8 mouse cellular contexts compared by ENCODE assay signal in genomic region chr11:95714411-95714810, GRCm38 (mm10). TPM values are rescaled to one million over a fixed set of nuclear protein-coding genes. Genes with fewer than 3 reads are reported as not detected.
DNase-seq lines count a peak whose midpoint lies in the region; ATAC-seq and TF ChIP-seq lines count a peak whose summit lies in the region.

No protein-coding gene starts in this region.

- no peak for TF ChIP-seq POLR2A in cerebellum, adult 2 months (IDR thresholded peaks at IDR 0.05; ENCODE audit: borderline replicate concordance, insufficient read depth, low read length)

- H3K9me3 ChIP-seq in G1E (replicated peaks), result no peaks in the 10 kb centered on the region
- no peaks in the 10 kb centered on the region for H3K9me3 ChIP-seq in hindbrain, embryonic 11.5 days (ENCODE audit: control insufficient read depth, low read length)
- no peaks in the 10 kb centered on the region for H3K9me3 ChIP-seq in midbrain, embryonic 14.5 days (ENCODE audit: control insufficient read depth, low read length)

- peak overlapping the region; percentile 84 for H3K4me2 ChIP-seq in hindbrain, embryonic 11.5 days (replicated peaks; ENCODE audit: low read depth, low read length)
- H3K4me2 ChIP-seq in midbrain, embryonic 14.5 days (ENCODE audit: low read length), result peak overlapping the region; percentile 86

- H3K27ac ChIP-seq in cerebellum, adult 2 months (ENCODE audit: insufficient read depth, low read length), result 0 out of 2 replicates have a peak overlapping the region, but pooled peaks have one; percentile 6
- no peak overlapping the region for H3K27ac ChIP-seq in hindbrain, embryonic 11.5 days (ENCODE audit: low read depth, low read length)
- H3K27ac ChIP-seq in midbrain, embryonic 14.5 days (replicated peaks; ENCODE audit: low read depth, low read length), result peak overlapping the region; percentile 97

- ATAC-seq in G1E (ENCODE audit: extremely low read depth, insufficient number of reproducible peaks, low FRiP score, poor library complexity, severe bottlenecking), result no peak
- ATAC-seq in hindbrain, embryonic 11.5 days (ENCODE audit: low FRiP score), result no peak
- ATAC-seq in midbrain, embryonic 14.5 days (ENCODE audit: low FRiP score, low TSS enrichment), result no peak
- no peak for ATAC-seq in erythroid progenitor cell, adult 5-6 weeks (replicated peaks; ENCODE audit: low FRiP score, poor library complexity, severe bottlenecking)

- peaks cover 25% of the 10 kb centered on the region for H3K36me3 ChIP-seq in G1E (replicated peaks)
- no peaks in the 10 kb centered on the region for H3K36me3 ChIP-seq in hindbrain, embryonic 11.5 days (ENCODE audit: control insufficient read depth, insufficient read depth, low read length)
- H3K36me3 ChIP-seq in midbrain, embryonic 14.5 days (ENCODE audit: control insufficient read depth, insufficient read depth, low read length), result no peaks in the 10 kb centered on the region

- peaks cover 4% of the 10 kb centered on the region; the same call in 1 of the 2 replicates for H3K4me1 ChIP-seq in cerebellum, adult 2 months (ENCODE audit: control insufficient read depth, insufficient read depth, low read length)
- H3K4me1 ChIP-seq in G1E (ENCODE audit: insufficient read depth, low read depth, low read length), result peaks cover 68% of the 10 kb centered on the region
- H3K4me1 ChIP-seq in hindbrain, embryonic 11.5 days (replicated peaks; ENCODE audit: control insufficient read depth, insufficient read depth, low read length), result peaks cover 4% of the 10 kb centered on the region; the same call in 1 of the 2 replicates
- peaks cover 23% of the 10 kb centered on the region for H3K4me1 ChIP-seq in midbrain, embryonic 14.5 days (ENCODE audit: control insufficient read depth, insufficient read depth, low read length)

- TF ChIP-seq CTCF in cerebellum, adult 2 months (IDR thresholded peaks at IDR 0.05; ENCODE audit: borderline replicate concordance, insufficient read depth, low read depth, low read length), result no peak
- TF ChIP-seq CTCF in G1E (IDR thresholded peaks at IDR 0.05; ENCODE audit: low read depth, low read length), result no peak

- H3K27me3 ChIP-seq in cerebellum, adult 2 months (ENCODE audit: control insufficient read depth, insufficient read depth, low read length), result no peaks in the 10 kb centered on the region
- no peaks in the 10 kb centered on the region for H3K27me3 ChIP-seq in G1E (ENCODE audit: insufficient read depth, low read length)
- no peaks in the 10 kb centered on the region for H3K27me3 ChIP-seq in hindbrain, embryonic 11.5 days (ENCODE audit: control insufficient read depth, insufficient read depth, low read length)
- no peaks in the 10 kb centered on the region for H3K27me3 ChIP-seq in midbrain, embryonic 14.5 days (ENCODE audit: control insufficient read depth, insufficient read depth, low read length)

- 20% methylated on average over 7 of the region's 7 CpGs for WGBS in cerebellum, adult 2 months
- WGBS in hindbrain, embryonic 11.5 days, result 54% methylated on average over 7 of the region's 7 CpGs
- 38% methylated on average over 7 of the region's 7 CpGs for WGBS in midbrain, embryonic 14.5 days

- peak overlapping the region; percentile 99 for H3K4me3 ChIP-seq in cerebellum, adult 2 months (replicated peaks; ENCODE audit: insufficient read depth, low read depth, low read length)
- H3K4me3 ChIP-seq in G1E (ENCODE audit: low read depth, low read length), result peak overlapping the region; percentile 98
- peak overlapping the region; percentile 92 for H3K4me3 ChIP-seq in hindbrain, embryonic 11.5 days (ENCODE audit: low read depth, low read length)
- peak overlapping the region; percentile 91 for H3K4me3 ChIP-seq in midbrain, embryonic 14.5 days (replicated peaks; ENCODE audit: low read depth, low read length)

- DNase-seq in cerebellum, adult 2 months, result peak in 1 of 2 experiments; percentile 18
- DNase-seq in cerebellum, adult 11 months, result no peak
- DNase-seq in G1E (ENCODE audit: low spot score), result no peak
- peak; percentile 10 for DNase-seq in hindbrain, embryonic 11.5 days (ENCODE audit: low spot score)
- DNase-seq in midbrain, embryonic 14.5 days, result no peak
- no peak for DNase-seq in urinary bladder, adult 18-20 months (ENCODE audit: low spot score in 2 of 2)
- no peak for DNase-seq in cerebellum, adult 8-10 months

- peak overlapping the region; percentile 96 for H3K9ac ChIP-seq in hindbrain, embryonic 11.5 days (ENCODE audit: low read depth, low read length)
- H3K9ac ChIP-seq in midbrain, embryonic 14.5 days (replicated peaks; ENCODE audit: low read length), result peak overlapping the region; percentile 97

RNA-seq across cellular contexts. Expression of gene Zfp652, which starts 1.9 kb away (rescaled TPM):
- 30.0 and 30.1 TPM in 2 replicates for polyA plus RNA-seq in cerebellum, adult 2 months (2012; rRNA removed)
- total RNA-seq in G1E (2014; fragmentation: Nextera tagmentation), result 259 and 261 TPM in 2 replicates
- total RNA-seq in G1E (2017), result 46.4 and 57.0 TPM in 2 replicates
- polyA plus RNA-seq in G1E (2012), result 177 and 180 TPM in 2 replicates
- 13.6 and 13.7 TPM in 2 replicates for polyA plus RNA-seq in hindbrain, embryonic 11.5 days (2014; fragmentation: Nextera tagmentation; extraction: Ambion mirVana)
- 13.1 and 15.7 TPM in 2 replicates for polyA plus RNA-seq in midbrain, embryonic 14.5 days (2014; fragmentation: Nextera tagmentation; extraction: Ambion mirVana)
- total RNA-seq in erythroid progenitor cell, adult 5-6 weeks (2015; ENCODE audit: low replicate concordance), result 12.3 and 22.6 TPM in 2 replicates
- 9.0 and 23.0 TPM in 2 replicates for total RNA-seq in erythroid progenitor cell, adult 5-6 weeks (2017; ENCODE audit: low replicate concordance)

RNA-seq across cellular contexts. Expression of gene B130006D01Rik, which starts 9.0 kb away (rescaled TPM):
- polyA plus RNA-seq in cerebellum, adult 2 months (2012; rRNA removed), result 0.69 and 0.70 TPM in 2 replicates
- 28.1 and 30.8 TPM in 2 replicates for total RNA-seq in G1E (2014; fragmentation: Nextera tagmentation)
- 8.5 and 9.0 TPM in 2 replicates for total RNA-seq in G1E (2017)
- polyA plus RNA-seq in G1E (2012), result 0.02 TPM in 1 of 2 replicates, not detected in the other
- polyA plus RNA-seq in hindbrain, embryonic 11.5 days (2014; fragmentation: Nextera tagmentation; extraction: Ambion mirVana), result 1.1 and 2.5 TPM in 2 replicates
- 1.4 and 1.5 TPM in 2 replicates for polyA plus RNA-seq in midbrain, embryonic 14.5 days (2014; fragmentation: Nextera tagmentation; extraction: Ambion mirVana)
- total RNA-seq in erythroid progenitor cell, adult 5-6 weeks (2015; ENCODE audit: low replicate concordance), result 0.42 and 1.8 TPM in 2 replicates
- total RNA-seq in erythroid progenitor cell, adult 5-6 weeks (2017; ENCODE audit: low replicate concordance), result 0.61 and 2.6 TPM in 2 replicates

RNA-seq across cellular contexts. Expression of gene Phb, which starts 47.7 kb away (rescaled TPM):
- 241 and 253 TPM in 2 replicates for polyA plus RNA-seq in cerebellum, adult 2 months (2012; rRNA removed)
- total RNA-seq in G1E (2014; fragmentation: Nextera tagmentation) (46.6 and 50.0 TPM in 2 replicates), G1E (2017) (111 and 115 TPM in 2 replicates)
- polyA plus RNA-seq in G1E (2012), result 35.9 and 44.0 TPM in 2 replicates
- polyA plus RNA-seq in hindbrain, embryonic 11.5 days (2014; fragmentation: Nextera tagmentation; extraction: Ambion mirVana), result 176 and 195 TPM in 2 replicates
- polyA plus RNA-seq in midbrain, embryonic 14.5 days (2014; fragmentation: Nextera tagmentation; extraction: Ambion mirVana), result 183 and 207 TPM in 2 replicates
- total RNA-seq in erythroid progenitor cell, adult 5-6 weeks (2015; ENCODE audit: low replicate concordance), result 12.3 and 17.6 TPM in 2 replicates
- 7.7 and 42.9 TPM in 2 replicates for total RNA-seq in erythroid progenitor cell, adult 5-6 weeks (2017; ENCODE audit: low replicate concordance)
